Mouse (Mus musculus): ENCODE results near the gene Phactr1. TPM values are rescaled to one million over a fixed set of nuclear protein-coding genes. Genes with fewer than 3 reads are reported as not detected.

The Phactr1 gene
- total RNA-seq, 2 experiments from 2014 or later = 250 to 265 TPM

- intact Hi-C loops (cut with DNase I) = no loop called here
- DNase-seq = no peak
Measured at GRCm38 (mm10) chr13:43152005-43152520, 471.6 kb downstream of the Phactr1 start.

GRCm38 (mm10) chr13:43157370-43157769 lies 476.9 kb downstream of the Phactr1 start:
- intact Hi-C loops (cut with DNase I) = no loop called here
- DNase-seq = no peak

- no peak for DNase-seq
- intact Hi-C loops (cut with DNase I) = no loop called here
Measured at GRCm38 (mm10) chr13:43158281-43158680, 477.9 kb downstream of the Phactr1 start.

- intact Hi-C loops (cut with DNase I) = no loop called here
- DNase-seq = no peak
Measured at GRCm38 (mm10) chr13:43159429-43159828, 479.0 kb downstream of the Phactr1 start.

GRCm38 (mm10) chr13:43167721-43168120 lies 487.3 kb downstream of the Phactr1 start:
- peak; percentile 48 for DNase-seq
- intact Hi-C loops (cut with DNase I) = no loop called here

- peak; percentile 99 for DNase-seq
- intact Hi-C loops (cut with DNase I) = loop anchor here (5.0 to 10.0 kb wide), 2 partner anchors 204 to 556 kb away; no protein-coding TSS in a partner anchor
Measured at GRCm38 (mm10) chr13:43171020-43171710, 490.7 kb downstream of the Phactr1 start, which contains the start of gene Tbc1d7. TSS of gene Tbc1d7 (minus strand) at chr13:43171501.

GRCm38 (mm10) chr13:43172036-43172713 lies 491.8 kb downstream of the Phactr1 start:
- DNase-seq = peak; percentile 31
- intact Hi-C loops (cut with DNase I) = loop anchor here (5.0 to 10.0 kb wide), 2 partner anchors 203 to 555 kb away; no protein-coding TSS in a partner anchor

GRCm38 (mm10) chr13:43173262-43173661 lies 492.8 kb downstream of the Phactr1 start:
- intact Hi-C loops (cut with DNase I) = loop anchor here (5.0 to 10.0 kb wide), 2 partner anchors 202 to 554 kb away; no protein-coding TSS in a partner anchor
- DNase-seq = peak; percentile 71

- no peak for DNase-seq
- intact Hi-C loops (cut with DNase I) = loop anchor here (10.0 kb wide), 1 partner anchor 198 kb away; no protein-coding TSS in a partner anchor
Measured at GRCm38 (mm10) chr13:43176676-43177075, 496.3 kb downstream of the Phactr1 start.

- intact Hi-C loops (cut with DNase I) = loop anchor here (10.0 kb wide), 1 partner anchor 197 kb away; no protein-coding TSS in a partner anchor
- DNase-seq = no peak
Measured at GRCm38 (mm10) chr13:43177317-43177716, 496.9 kb downstream of the Phactr1 start.

GRCm38 (mm10) chr13:43181104-43181503 lies 500.7 kb downstream of the Phactr1 start:
- intact Hi-C loops (cut with DNase I) = loop anchor here (5.0 kb wide), 2 partner anchors 121 to 216 kb away; partner anchors contain the start of genes Gfod1 and Nol7
- no peak for DNase-seq

- peak; percentile 87 for DNase-seq
- intact Hi-C loops (cut with DNase I) = loop anchor here (5.0 kb wide), 2 partner anchors 120 to 215 kb away; partner anchors contain the start of genes Gfod1 and Nol7
Measured at GRCm38 (mm10) chr13:43182465-43183201, 502.2 kb downstream of the Phactr1 start.

- DNase-seq = no peak
- intact Hi-C loops (cut with DNase I) = loop anchor here (5.0 kb wide), 2 partner anchors 119 to 214 kb away; partner anchors contain the start of genes Gfod1 and Nol7
Measured at GRCm38 (mm10) chr13:43183248-43184055, 503.0 kb downstream of the Phactr1 start.

GRCm38 (mm10) chr13:43187736-43188135 lies 507.3 kb downstream of the Phactr1 start:
- DNase-seq = no peak
- intact Hi-C loops (cut with DNase I) = no loop called here
